19 mouse cellular contexts compared by ENCODE assay signal in the genomic region with DNA sequence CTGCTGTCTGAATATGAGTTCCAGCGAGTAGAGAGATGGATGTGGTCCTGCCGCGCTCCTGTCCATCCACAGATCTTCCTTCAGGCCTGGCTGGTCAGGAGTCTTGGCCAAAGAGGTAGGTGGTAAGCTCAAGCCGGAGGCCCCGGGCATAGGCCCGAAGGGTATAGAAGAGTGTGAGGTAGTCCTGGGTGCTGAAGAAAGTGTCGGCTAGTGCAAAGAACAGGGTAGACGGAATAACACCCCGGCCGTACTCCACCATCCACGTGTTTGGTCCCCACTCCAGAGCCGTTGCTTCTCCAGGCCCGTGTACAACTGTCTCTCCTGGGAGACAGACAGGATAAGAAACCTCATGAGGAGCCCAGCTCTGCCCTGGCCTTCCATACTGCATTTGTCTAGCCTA. TPM values are rescaled to one million over a fixed set of nuclear protein-coding genes. Genes with fewer than 3 reads are reported as not detected.
DNase-seq lines count a peak whose midpoint lies in the region; ATAC-seq lines count a peak whose summit lies in the region.
"Had no signal": no experiment of that assay in that cellular context is flagged by ENCODE, and none has a peak within 500 bp of the region (broad histone marks: within the 10 kb centered on the region; RNA-seq: fewer than 3 reads in every experiment).

No protein-coding gene starts in this region.

- peaks cover 14% of the 10 kb centered on the region for H3K36me3 ChIP-seq in heart, embryonic 12.5 days
- peaks cover 13% of the 10 kb centered on the region for H3K36me3 ChIP-seq in liver, embryonic 13.5 days
- H3K36me3 ChIP-seq in liver, embryonic 11.5 days (ENCODE audit: control insufficient read depth, insufficient read depth, low read length): peaks cover 10% of the 10 kb centered on the region
- peaks cover 9% of the 10 kb centered on the region; the same call in 1 of the 2 replicates for H3K36me3 ChIP-seq in embryonic facial prominence, embryonic 14.5 days (ENCODE audit: control insufficient read depth, insufficient read depth, low read length)
- peaks cover 3% of the 10 kb centered on the region; the same call in 1 of the 2 replicates for H3K36me3 ChIP-seq in midbrain, embryonic 16.5 days (ENCODE audit: control insufficient read depth, insufficient read depth, low read length)

- ATAC-seq in heart, embryonic 12.5 days (ENCODE audit: insufficient number of reproducible peaks, low FRiP score): no peak
- ATAC-seq in liver, embryonic 13.5 days (ENCODE audit: low read depth): no peak
- no peak for ATAC-seq in liver, embryonic 11.5 days (replicated peaks; ENCODE audit: low FRiP score)
- no peak for ATAC-seq in embryonic facial prominence, embryonic 14.5 days (ENCODE audit: low read depth)
- no peak for ATAC-seq in midbrain, embryonic 16.5 days

- 0 out of 2 replicates have a peak overlapping the region, but pooled peaks have one; percentile 48 for H3K9ac ChIP-seq in heart, embryonic 12.5 days
- no peak overlapping the region for H3K9ac ChIP-seq in liver, embryonic 13.5 days
- H3K9ac ChIP-seq in liver, embryonic 11.5 days (ENCODE audit: low read depth, low read length): no peak overlapping the region
- no peak overlapping the region for H3K9ac ChIP-seq in embryonic facial prominence, embryonic 14.5 days (ENCODE audit: low read depth, low read length)
- 0 out of 2 replicates have a peak overlapping the region, but pooled peaks have one; percentile 89 for H3K9ac ChIP-seq in midbrain, embryonic 16.5 days (ENCODE audit: low read depth, low read length)

- peaks cover 6% of the 10 kb centered on the region; the same call in 1 of the 2 replicates for H3K9me3 ChIP-seq in heart, embryonic 12.5 days (replicated peaks)
- no peaks in the 10 kb centered on the region for H3K9me3 ChIP-seq in liver, embryonic 13.5 days (replicated peaks)
- no peaks in the 10 kb centered on the region for H3K9me3 ChIP-seq in liver, embryonic 11.5 days (ENCODE audit: control insufficient read depth, low read length)
- 0 out of 2 replicates have a peak, but pooled peaks cover 5% of the 10 kb centered on the region for H3K9me3 ChIP-seq in embryonic facial prominence, embryonic 14.5 days (ENCODE audit: control insufficient read depth, low read length)
- no peaks in the 10 kb centered on the region for H3K9me3 ChIP-seq in midbrain, embryonic 16.5 days (replicated peaks; ENCODE audit: control insufficient read depth, low read length, poor library complexity, severe bottlenecking)

- intact Hi-C loops in left cerebral cortex, postnatal 14 days (cut with DNase I): no loop called here

- 93% methylated on average over 13 of the region's 13 CpGs for WGBS in heart, embryonic 12.5 days
- WGBS in liver, embryonic 13.5 days (ENCODE audit: insufficient replicate concordance): 85% methylated on average over 13 of the region's 13 CpGs
- WGBS in liver, embryonic 11.5 days: 93% methylated on average over 13 of the region's 13 CpGs
- WGBS in embryonic facial prominence, embryonic 14.5 days: 94% methylated on average over 13 of the region's 13 CpGs
- WGBS in midbrain, embryonic 16.5 days: 97% methylated on average over 13 of the region's 13 CpGs

- no peak for DNase-seq in heart, postnatal 4 days
- no peak for DNase-seq in liver, embryonic 13.5 days
- no peak for DNase-seq in liver, embryonic 11.5 days (ENCODE audit: low spot score)
- DNase-seq in embryonic facial prominence, embryonic 14.5 days (ENCODE audit: low spot score): no peak
- no peak for DNase-seq in ovary, adult 18-20 months (ENCODE audit: low spot score)
- no peak for DNase-seq in left cerebral cortex, postnatal 14 days (ENCODE audit: low spot score in 2 of 2)
- DNase-seq: cerebellum, adult 11 months; gastrocnemius, postnatal 14 days; kidney, adult 11 months; kidney, postnatal 4 days; lung, adult 18-20 months; thymus, postnatal 25 days had no signal

- H3K4me1 ChIP-seq in heart, embryonic 12.5 days (replicated peaks): peaks cover 14% of the 10 kb centered on the region
- peaks cover 25% of the 10 kb centered on the region for H3K4me1 ChIP-seq in liver, embryonic 13.5 days (replicated peaks)
- H3K4me1 ChIP-seq in liver, embryonic 11.5 days (replicated peaks; ENCODE audit: control insufficient read depth, insufficient read depth, low read length): peaks cover 7% of the 10 kb centered on the region; the same call in 1 of the 2 replicates
- peaks cover 9% of the 10 kb centered on the region; the same call in 1 of the 2 replicates for H3K4me1 ChIP-seq in embryonic facial prominence, embryonic 14.5 days (ENCODE audit: control insufficient read depth, insufficient read depth, low read length)
- peaks cover 16% of the 10 kb centered on the region for H3K4me1 ChIP-seq in midbrain, embryonic 16.5 days (ENCODE audit: control insufficient read depth, insufficient read depth, low read length)

- no peaks in the 10 kb centered on the region; the same call in 1 of the 2 replicates for H3K27me3 ChIP-seq in heart, embryonic 12.5 days (replicated peaks)
- H3K27me3 ChIP-seq in liver, embryonic 13.5 days: peaks cover 3% of the 10 kb centered on the region
- H3K27me3 ChIP-seq in liver, embryonic 11.5 days (replicated peaks; ENCODE audit: control insufficient read depth, insufficient read depth, low read length): no peaks in the 10 kb centered on the region
- no peaks in the 10 kb centered on the region for H3K27me3 ChIP-seq in embryonic facial prominence, embryonic 14.5 days (replicated peaks; ENCODE audit: control insufficient read depth, insufficient read depth, low read length)
- H3K27me3 ChIP-seq in midbrain, embryonic 16.5 days (ENCODE audit: control insufficient read depth, insufficient read depth, low read depth, low read length): no peaks in the 10 kb centered on the region

- H3K4me3 ChIP-seq in heart, embryonic 12.5 days: no peak overlapping the region
- H3K4me3 ChIP-seq in liver, embryonic 13.5 days (replicated peaks): no peak overlapping the region; the same call in 1 of the 2 replicates
- no peak overlapping the region for H3K4me3 ChIP-seq in liver, embryonic 11.5 days (ENCODE audit: low read depth, low read length)
- H3K4me3 ChIP-seq in embryonic facial prominence, embryonic 14.5 days (ENCODE audit: low read depth, low read length): peak overlapping the region; percentile 80; the same call in 1 of the 2 replicates
- H3K4me3 ChIP-seq in midbrain, embryonic 16.5 days (ENCODE audit: low read depth, low read length): no peak overlapping the region

- H3K27ac ChIP-seq in heart, embryonic 12.5 days (ENCODE audit: poor library complexity, severe bottlenecking): no peak overlapping the region
- H3K27ac ChIP-seq in liver, embryonic 13.5 days: no peak overlapping the region
- no peak overlapping the region for H3K27ac ChIP-seq in liver, embryonic 11.5 days (ENCODE audit: low read depth, low read length)
- no peak overlapping the region for H3K27ac ChIP-seq in embryonic facial prominence, embryonic 14.5 days (replicated peaks; ENCODE audit: low read depth, low read length)
- H3K27ac ChIP-seq in midbrain, embryonic 16.5 days (ENCODE audit: low read length): no peak overlapping the region

- no peak overlapping the region for H3K4me2 ChIP-seq in heart, embryonic 12.5 days
- H3K4me2 ChIP-seq in liver, embryonic 13.5 days: peak overlapping the region; percentile 97; the same call in 1 of the 2 replicates
- H3K4me2 ChIP-seq in liver, embryonic 11.5 days: no peak overlapping the region
- H3K4me2 ChIP-seq in embryonic facial prominence, embryonic 14.5 days (ENCODE audit: low read depth, low read length): peak overlapping the region; percentile 92; the same call in 1 of the 2 replicates
- H3K4me2 ChIP-seq in midbrain, embryonic 16.5 days (ENCODE audit: low read length): peak overlapping the region; percentile 71

RNA-seq across cellular contexts. Expression of a gene that starts 8.3 kb away (rescaled TPM):
- not detected in 2 replicates for polyA plus RNA-seq in heart, embryonic 12.5 days (2016; fragmentation: Nextera tagmentation; extraction: Ambion mirVana)
- not detected for total RNA-seq in heart, postnatal 4 days (2021)
- polyA plus RNA-seq in liver, embryonic 13.5 days (2015; fragmentation: Nextera tagmentation; extraction: Ambion mirVana): not detected in 2 replicates
- polyA plus RNA-seq in liver, embryonic 11.5 days (2014; fragmentation: Nextera tagmentation; extraction: Ambion mirVana): not detected in 2 replicates
- 0.12 and 0.15 TPM in 2 replicates for polyA plus RNA-seq in embryonic facial prominence, embryonic 14.5 days (2014; fragmentation: Nextera tagmentation; extraction: Ambion mirVana)
- 0.58 and 1.2 TPM in 2 replicates for polyA plus RNA-seq in midbrain, embryonic 16.5 days (2015; fragmentation: Nextera tagmentation; extraction: Ambion mirVana)
- total RNA-seq in left cerebral cortex, postnatal 14 days (2021): under 1 TPM; 0.38 to 0.48 TPM
- total RNA-seq: common myeloid progenitor, adult 5-6 weeks; gastrocnemius, postnatal 14 days; megakaryocyte progenitor cell, adult 5-6 weeks; MEL had no signal
- polyA plus RNA-seq: C2C12; heart, embryonic 16.5 days had no signal

RNA-seq across cellular contexts. Expression of a gene that starts 15.8 kb away (rescaled TPM):
- polyA plus RNA-seq in heart, embryonic 12.5 days (2016; fragmentation: Nextera tagmentation; extraction: Ambion mirVana): 54.6 and 57.0 TPM in 2 replicates
- 10 to 100 TPM; 53.4 to 58.8 TPM for total RNA-seq in heart, postnatal 4 days (2021)
- 22.5 and 25.0 TPM in 2 replicates for polyA plus RNA-seq in liver, embryonic 13.5 days (2015; fragmentation: Nextera tagmentation; extraction: Ambion mirVana)
- polyA plus RNA-seq in liver, embryonic 11.5 days (2014; fragmentation: Nextera tagmentation; extraction: Ambion mirVana): 40.7 and 45.8 TPM in 2 replicates
- 35.1 and 36.5 TPM in 2 replicates for polyA plus RNA-seq in embryonic facial prominence, embryonic 14.5 days (2014; fragmentation: Nextera tagmentation; extraction: Ambion mirVana)
- polyA plus RNA-seq in midbrain, embryonic 16.5 days (2015; fragmentation: Nextera tagmentation; extraction: Ambion mirVana): 52.5 and 58.9 TPM in 2 replicates
- total RNA-seq in left cerebral cortex, postnatal 14 days (2021): 100 to 1,000 TPM; 103 to 118 TPM

RNA-seq across cellular contexts. Expression of a gene that starts 16.3 kb away (rescaled TPM):
- 113 and 118 TPM in 2 replicates for polyA plus RNA-seq in heart, embryonic 12.5 days (2016; fragmentation: Nextera tagmentation; extraction: Ambion mirVana)
- total RNA-seq in heart, postnatal 4 days (2021): 10 to 100 TPM; 77.5 to 86.9 TPM
- polyA plus RNA-seq in liver, embryonic 13.5 days (2015; fragmentation: Nextera tagmentation; extraction: Ambion mirVana): 86.4 and 90.0 TPM in 2 replicates
- polyA plus RNA-seq in liver, embryonic 11.5 days (2014; fragmentation: Nextera tagmentation; extraction: Ambion mirVana): 107 and 118 TPM in 2 replicates
- polyA plus RNA-seq in embryonic facial prominence, embryonic 14.5 days (2014; fragmentation: Nextera tagmentation; extraction: Ambion mirVana): 112 and 117 TPM in 2 replicates
- 295 and 313 TPM in 2 replicates for polyA plus RNA-seq in midbrain, embryonic 16.5 days (2015; fragmentation: Nextera tagmentation; extraction: Ambion mirVana)
- total RNA-seq in left cerebral cortex, postnatal 14 days (2021): 100 to 1,000 TPM; 201 to 217 TPM

RNA-seq across cellular contexts. Expression of a gene that starts 16.7 kb away (rescaled TPM):
- 61.2 and 62.1 TPM in 2 replicates for polyA plus RNA-seq in heart, embryonic 12.5 days (2016; fragmentation: Nextera tagmentation; extraction: Ambion mirVana)
- total RNA-seq in heart, postnatal 4 days (2021): 10 to 100 TPM; 26.8 to 28.9 TPM
- polyA plus RNA-seq in liver, embryonic 13.5 days (2015; fragmentation: Nextera tagmentation; extraction: Ambion mirVana): 45.1 and 45.2 TPM in 2 replicates
- 87.5 and 90.5 TPM in 2 replicates for polyA plus RNA-seq in liver, embryonic 11.5 days (2014; fragmentation: Nextera tagmentation; extraction: Ambion mirVana)
- polyA plus RNA-seq in embryonic facial prominence, embryonic 14.5 days (2014; fragmentation: Nextera tagmentation; extraction: Ambion mirVana): 77.9 and 79.7 TPM in 2 replicates
- polyA plus RNA-seq in midbrain, embryonic 16.5 days (2015; fragmentation: Nextera tagmentation; extraction: Ambion mirVana): 57.3 and 65.1 TPM in 2 replicates
- 10 to 100 TPM; 67.8 to 83.8 TPM for total RNA-seq in left cerebral cortex, postnatal 14 days (2021)

RNA-seq across cellular contexts. Expression of a gene that starts 25.9 kb away (rescaled TPM):
- polyA plus RNA-seq in heart, embryonic 12.5 days (2016; fragmentation: Nextera tagmentation; extraction: Ambion mirVana): 39.7 and 40.9 TPM in 2 replicates
- 10 to 100 TPM; 27.8 to 28.6 TPM for total RNA-seq in heart, postnatal 4 days (2021)
- 38.6 and 40.8 TPM in 2 replicates for polyA plus RNA-seq in liver, embryonic 13.5 days (2015; fragmentation: Nextera tagmentation; extraction: Ambion mirVana)
- 67.8 and 71.2 TPM in 2 replicates for polyA plus RNA-seq in liver, embryonic 11.5 days (2014; fragmentation: Nextera tagmentation; extraction: Ambion mirVana)
- polyA plus RNA-seq in embryonic facial prominence, embryonic 14.5 days (2014; fragmentation: Nextera tagmentation; extraction: Ambion mirVana): 67.4 and 68.7 TPM in 2 replicates
- 52.3 and 52.4 TPM in 2 replicates for polyA plus RNA-seq in midbrain, embryonic 16.5 days (2015; fragmentation: Nextera tagmentation; extraction: Ambion mirVana)
- total RNA-seq in left cerebral cortex, postnatal 14 days (2021): 10 to 100 TPM; 30.8 to 31.0 TPM

Comparison
In these comparisons a context has a peak if more than half of its experiments do, and no peak if none do; other contexts are left out.
1. H3K4me2 ChIP-seq: peak in liver, embryonic 13.5 days (single experiment), embryonic facial prominence, embryonic 14.5 days (single experiment) and midbrain, embryonic 16.5 days (single experiment); none in heart, embryonic 12.5 days (single experiment) and liver, embryonic 11.5 days (single experiment).
2. H3K9ac ChIP-seq: peak in heart, embryonic 12.5 days (single experiment) and midbrain, embryonic 16.5 days (single experiment); none in liver, embryonic 13.5 days (single experiment), liver, embryonic 11.5 days (single experiment) and embryonic facial prominence, embryonic 14.5 days (single experiment).